Mouse (Mus musculus) layer of hippocampus, postnatal 10 days (tissue): Measurements from ENCODE around the gene Mpzl2. TPM values are rescaled to one million over a fixed set of nuclear protein-coding genes. Genes with fewer than 3 reads are reported as not detected.

Experiments
- DNase-seq, 2 experiments: peaks; one replicate each; pipeline ENCODE4 v3.0.0; 2021; ENCODE audit warnings: low spot score in 2 of 2
- total RNA-seq, 2 experiments: library from RNA; stranded (reverse); gene quantifications; 2 replicates each; pipeline ENCODE4 v1.2.3; 2021

Mpzl2 gene
- total RNA-seq, 2 experiments from 2014 or later = 0.39 to 1.1 TPM

DNA sequence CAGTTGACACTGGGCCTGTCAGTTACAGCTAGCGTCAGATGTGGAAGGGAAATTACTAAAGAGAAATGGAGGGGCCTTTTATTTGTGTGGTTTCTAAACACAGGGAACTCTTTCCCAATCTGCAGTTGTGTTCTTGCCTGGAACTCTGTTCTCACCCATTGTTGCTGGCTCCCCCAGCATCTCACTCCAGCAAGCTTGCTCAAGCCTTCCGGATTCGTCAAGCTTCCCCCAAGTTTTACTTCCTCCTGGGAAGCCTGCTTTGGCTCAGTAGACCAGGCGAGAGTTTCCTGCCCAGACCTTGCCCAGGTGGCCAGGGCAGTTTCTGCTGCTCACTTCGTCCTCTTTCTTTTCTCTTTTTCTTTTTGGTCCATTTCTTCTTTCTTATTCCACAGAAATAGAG lies 45.0 kb downstream of the Mpzl2 start:
- no peak for DNase-seq

DNA sequence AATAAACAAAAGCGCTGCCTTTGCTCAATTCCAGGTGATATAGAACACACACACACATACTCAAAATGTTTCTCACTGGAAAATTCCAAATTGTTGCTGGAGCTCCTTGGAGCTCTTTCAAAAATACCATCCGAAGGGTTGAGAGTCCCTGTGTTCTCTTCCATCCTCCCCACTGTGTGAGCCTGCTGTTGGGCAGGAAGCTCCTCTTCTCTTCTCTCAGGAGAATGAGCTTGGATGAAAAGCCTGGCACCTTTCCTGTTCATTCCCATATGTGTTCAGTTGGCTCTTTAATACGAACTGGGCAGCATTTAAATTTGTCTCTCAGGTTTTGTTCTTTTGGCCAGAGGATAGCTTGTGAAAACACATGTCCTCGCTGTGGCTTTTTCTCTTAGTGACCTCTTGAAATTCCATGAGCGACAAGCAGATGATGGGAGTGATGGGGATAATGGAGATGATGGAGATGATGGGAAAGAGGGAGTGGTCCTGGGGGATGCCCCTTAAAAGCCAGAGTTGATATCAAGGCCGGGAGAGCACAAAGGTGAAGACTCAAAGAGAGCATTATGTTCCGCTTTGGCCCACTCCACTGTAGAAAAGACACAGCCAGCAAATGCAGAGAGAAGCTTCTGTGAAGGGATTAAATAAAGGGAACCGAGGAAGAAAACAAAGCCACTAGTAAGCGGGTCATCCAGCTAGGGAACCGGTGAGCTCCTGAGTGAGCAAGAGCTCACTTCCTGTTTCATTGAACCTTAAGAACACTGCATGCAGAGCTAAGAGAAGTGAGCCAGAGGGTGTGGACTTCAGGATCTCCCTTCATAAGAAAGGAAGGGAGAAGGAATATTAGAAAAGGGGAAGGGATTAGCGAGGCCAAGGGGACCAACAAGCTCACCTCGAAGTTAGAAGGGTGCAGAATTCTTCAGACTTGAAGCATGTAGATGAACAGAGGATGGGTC lies 46.4 kb downstream of the Mpzl2 start:
- DNase-seq = no peak

- no peak for DNase-seq
Observed at GRCm38 (mm10) chr9:45088040-45088439, 48.4 kb downstream of the Mpzl2 start.

GRCm38 (mm10) chr9:45090811-45091210 lies 51.2 kb downstream of the Mpzl2 start:
- no peak for DNase-seq

- no peak for DNase-seq
Observed at GRCm38 (mm10) chr9:45092641-45093040, 53.0 kb downstream of the Mpzl2 start.

DNA sequence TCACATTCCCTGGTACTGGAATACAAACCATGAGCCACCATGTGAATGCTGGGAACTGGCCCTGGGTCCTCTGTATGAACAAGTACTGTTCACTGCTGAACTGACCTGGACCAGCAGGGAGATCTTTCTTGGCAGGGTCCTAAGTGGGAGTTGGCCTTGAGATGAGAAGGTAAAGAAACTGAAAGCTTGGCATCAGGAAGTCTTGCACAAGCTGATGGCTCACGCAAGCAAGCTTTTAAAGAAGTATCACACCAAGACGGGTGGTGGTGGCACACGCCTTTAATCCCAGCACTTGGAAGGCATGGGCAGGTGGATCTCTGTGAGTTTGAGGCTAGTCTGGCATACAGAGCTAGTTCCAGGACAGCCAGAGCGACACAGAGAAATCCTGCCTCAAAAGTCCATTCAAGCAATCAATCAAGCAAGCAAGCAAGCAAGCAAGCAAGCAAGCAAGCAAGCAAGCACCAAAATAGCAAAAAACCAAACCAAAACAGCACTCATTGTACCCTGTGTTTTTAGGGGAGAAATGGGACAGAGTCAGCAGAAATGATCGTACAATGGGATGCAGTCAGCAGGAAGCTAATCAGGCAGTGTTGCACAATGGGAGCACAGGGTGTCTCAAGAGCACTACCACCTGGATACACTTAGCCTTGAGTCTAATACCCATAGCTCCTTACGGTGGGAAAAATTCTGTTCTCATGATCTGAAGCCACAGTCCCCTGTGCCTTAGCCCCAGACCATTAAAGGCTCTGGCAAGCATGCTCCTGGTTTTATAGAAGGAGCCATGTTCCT lies 55.7 kb downstream of the Mpzl2 start:
- DNase-seq = no peak

- DNase-seq = no peak
Observed at GRCm38 (mm10) chr9:45097877-45098276, 58.3 kb downstream of the Mpzl2 start.

- DNase-seq = no peak
Observed at GRCm38 (mm10) chr9:45098426-45098825, 58.8 kb downstream of the Mpzl2 start.

DNA sequence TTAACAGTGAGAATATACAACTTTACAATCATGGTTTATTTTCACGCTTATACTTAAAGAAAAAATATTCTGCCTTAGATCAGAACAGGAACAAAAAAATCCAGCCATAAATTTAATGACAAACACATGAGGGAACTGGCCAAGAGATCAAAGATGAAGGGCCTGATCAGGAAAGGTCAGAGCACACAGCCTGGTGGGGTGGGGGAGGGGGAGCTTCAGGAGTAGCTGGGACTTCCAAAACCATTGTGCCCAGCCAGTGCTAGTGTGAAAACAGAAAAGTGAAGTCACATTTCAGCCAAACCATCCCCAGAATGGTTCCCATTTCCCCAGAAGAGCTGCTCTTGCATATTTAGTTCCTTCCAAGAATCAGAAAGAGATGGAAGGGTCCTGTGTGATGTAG lies 62.9 kb downstream of the Mpzl2 start:
- DNase-seq = no peak

- no peak for DNase-seq
Observed at GRCm38 (mm10) chr9:45103211-45103979, 63.8 kb downstream of the Mpzl2 start.

Other genes with a start within 250 kb of the Mpzl2 start
- gene Tmem25, start 240.5 kb upstream of the Mpzl2 start, total RNA-seq = 10 to 100 TPM; 23.6 to 30.9 TPM
- under 1 TPM in 1 of 2 experiments, not detected in 1; 0.98 TPM for gene Ttc36, start 236.7 kb upstream of the Mpzl2 start, total RNA-seq
- gene Kmt2a, start 158.5 kb upstream of the Mpzl2 start, total RNA-seq = 10 to 100 TPM; 50.5 to 54.6 TPM
- 100 to 1,000 TPM; 394 to 460 TPM for gene Atp5l, start 119.1 kb upstream of the Mpzl2 start, total RNA-seq
- 100 to 1,000 TPM in 1 of 2 experiments, 10 to 100 TPM in 1; 92.4 to 104 TPM for gene Ube4a, start 74.2 kb upstream of the Mpzl2 start, total RNA-seq
- gene Cd3g, start 59.4 kb upstream of the Mpzl2 start, total RNA-seq = not detected
- gene Cd3d, start 58.0 kb upstream of the Mpzl2 start, total RNA-seq = not detected
- gene Cd3e, start 30.2 kb upstream of the Mpzl2 start, total RNA-seq = not detected
- gene Mpzl3, start 15.4 kb downstream of the Mpzl2 start, total RNA-seq = 1 to 10 TPM; 3.1 to 3.7 TPM
- gene Jaml, start 39.4 kb downstream of the Mpzl2 start, total RNA-seq = not detected
- gene Scn2b, start 78.0 kb downstream of the Mpzl2 start, total RNA-seq = 10 to 100 TPM; 75.1 to 79.0 TPM
- 1 to 10 TPM; 2.4 to 2.7 TPM for gene Scn4b, start 98.6 kb downstream of the Mpzl2 start, total RNA-seq
- gene BC049352, start 142.2 kb downstream of the Mpzl2 start, total RNA-seq = under 1 TPM in 1 of 2 experiments, not detected in 1; 0.20 TPM
- not detected for gene Tmprss4, start 164.3 kb downstream of the Mpzl2 start, total RNA-seq
- 1 to 10 TPM; 1.9 to 2.2 TPM for gene Il10ra, start 229.3 kb downstream of the Mpzl2 start, total RNA-seq